Mouse (Mus musculus) limb, embryonic 10.5 days (tissue): Measurements from ENCODE around the gene Rreb1. TPM values are rescaled to one million over a fixed set of nuclear protein-coding genes. Genes with fewer than 3 reads are reported as not detected.

Source experiments
- DNase-seq: peaks from one replicate; pipeline ENCODE4 v3.0.0-alpha.2; 2017; ENCODE audit warnings: low spot score
- H3K27ac ChIP-seq: fragments of 300-500 bp; sonication (generic); 2 replicates; pipeline ENCODE4 v1.5.1; 2016; ENCODE audit warnings: mild to moderate bottlenecking
- H3K27me3 ChIP-seq: fragments of 300-500 bp; sonication (generic); 2 replicates; pipeline ENCODE4 v1.6.1; 2016; ENCODE audit warnings: low read depth, mild to moderate bottlenecking; ENCODE audit not compliant: poor library complexity, severe bottlenecking
- H3K36me3 ChIP-seq: fragments of 300-500 bp; sonication (generic); 2 replicates; pipeline ENCODE4 v1.6.1; 2016; ENCODE audit warnings: mild to moderate bottlenecking, moderate library complexity
- H3K4me1 ChIP-seq: fragments of 300-500 bp; sonication (generic); 2 replicates; pipeline ENCODE4 v1.6.1; 2016
- H3K4me3 ChIP-seq: fragments of 300-500 bp; sonication (generic); 2 replicates; pipeline ENCODE4 v1.5.1; 2016; ENCODE audit warnings: mild to moderate bottlenecking, moderate library complexity
- H3K9me3 ChIP-seq: fragments of 300-500 bp; sonication (generic); replicated peaks from 2 replicates; pipeline ENCODE4 v1.6.1; 2016; ENCODE audit warnings: mild to moderate bottlenecking
- WGBS: fragments of 180-500 bp; shearing (Covaris S2); methylation state at CpG from one replicate; pipeline ENCODE4 v1.1.7; 2016; 5-methylcytosine and 5-hydroxymethylcytosine counted together
- polyA plus RNA-seq: library from polyadenylated mRNA; unstranded; fragments of >200 nt; fragmentation: Nextera tagmentation; extraction: Ambion mirVana; gene quantifications from 2 replicates; pipeline ENCODE4 v1.2.1, GENCODE M21; 2016

The Rreb1 gene
- polyA plus RNA-seq, 1 experiment from 2014 or later = 5.4 TPM

DNA sequence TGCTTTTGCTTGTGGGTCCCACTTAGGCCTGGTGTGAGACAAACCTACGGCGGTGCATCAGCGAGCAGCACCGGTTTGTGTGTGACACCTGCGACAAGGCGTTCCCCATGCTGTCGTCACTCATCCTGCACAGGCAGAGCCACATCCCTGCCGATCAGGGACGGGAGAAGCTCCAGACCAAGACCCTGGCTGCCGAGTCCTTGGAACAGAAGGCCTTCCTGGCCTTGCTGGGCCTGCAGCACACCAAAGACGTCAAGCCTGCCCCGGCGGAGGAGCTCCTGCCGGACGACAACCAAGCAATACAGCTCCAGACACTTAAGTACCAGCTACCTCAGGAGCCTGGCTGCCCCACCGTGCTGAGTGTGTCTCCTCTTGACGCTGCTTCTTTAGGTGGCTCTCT lies 151.3 kb downstream of the Rreb1 start:
- DNase-seq = no peak
- H3K4me3 ChIP-seq = no peak overlapping the region
- WGBS = 91% methylated on average over 17 of the region's 17 CpGs
- no peaks in the 10 kb centered on the region for H3K4me1 ChIP-seq
- H3K9me3 ChIP-seq = no peaks in the 10 kb centered on the region
- no peak overlapping the region for H3K27ac ChIP-seq
- no peaks in the 10 kb centered on the region for H3K27me3 ChIP-seq
- H3K36me3 ChIP-seq = peaks cover 56% of the 10 kb centered on the region

- DNase-seq = no peak
- Histone ChIP-seq H3K36me3 (peaks cover 61% of the 10 kb centered on the region), H3K4me1 (no peaks in the 10 kb centered on the region), H3K9me3 (no peaks in the 10 kb centered on the region), H3K27me3 (no peaks in the 10 kb centered on the region), H3K27ac (no peak overlapping the region), H3K4me3 (no peak overlapping the region)
- 85% methylated on average over 13 of the region's 13 CpGs for WGBS
Observed at GRCm38 (mm10) chr13:37930091-37930490, 151.9 kb downstream of the Rreb1 start.

GRCm38 (mm10) chr13:37930621-37931020 lies 152.4 kb downstream of the Rreb1 start:
- Histone ChIP-seq H3K27me3 (no peaks in the 10 kb centered on the region), H3K4me3 (no peak overlapping the region), H3K27ac (no peak overlapping the region), H3K4me1 (no peaks in the 10 kb centered on the region), H3K9me3 (no peaks in the 10 kb centered on the region), H3K36me3 (peaks cover 63% of the 10 kb centered on the region)
- 95% methylated on average over 23 of the region's 23 CpGs for WGBS
- DNase-seq = no peak

DNA sequence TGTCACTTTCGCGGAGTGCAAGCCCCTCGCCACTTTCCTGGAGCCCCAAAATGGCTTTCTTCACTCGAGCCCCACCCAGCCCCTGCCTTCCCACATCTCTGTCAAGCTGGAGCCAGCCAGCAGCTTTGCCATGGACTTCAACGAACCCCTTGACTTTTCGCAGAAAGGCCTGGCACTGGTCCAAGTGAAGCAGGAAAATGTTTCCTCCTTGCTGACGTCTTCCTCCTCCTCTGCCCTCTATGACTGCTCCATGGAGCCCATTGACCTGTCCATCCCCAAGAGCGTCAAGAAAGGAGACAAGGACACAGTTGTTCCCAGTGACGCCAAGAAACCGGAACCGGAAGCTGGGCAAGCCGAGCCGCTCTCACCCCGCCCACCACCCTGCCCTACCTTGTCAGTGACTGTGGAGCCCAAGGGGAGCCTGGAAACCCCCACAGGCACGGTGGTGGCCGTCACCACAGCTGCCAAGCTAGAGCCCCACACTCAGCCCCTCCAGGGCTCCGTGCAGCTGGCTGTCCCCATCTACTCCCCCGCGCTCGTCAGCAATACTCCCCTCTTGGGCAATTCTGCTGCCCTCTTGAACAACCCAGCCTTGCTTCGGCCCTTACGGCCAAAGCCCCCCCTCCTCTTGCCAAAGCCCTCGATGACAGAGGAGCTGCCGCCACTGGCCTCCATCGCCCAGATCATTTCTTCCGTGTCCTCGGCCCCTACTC lies 153.2 kb downstream of the Rreb1 start:
- no peak overlapping the region for H3K4me3 ChIP-seq

GRCm38 (mm10) chr13:37934075-37934474 lies 155.9 kb downstream of the Rreb1 start:
- no peaks in the 10 kb centered on the region for H3K9me3 ChIP-seq
- no peak overlapping the region for H3K27ac ChIP-seq
- no peaks in the 10 kb centered on the region for H3K27me3 ChIP-seq
- 92% methylated on average over 4 of the region's 4 CpGs for WGBS
- no peak overlapping the region for H3K4me3 ChIP-seq
- no peaks in the 10 kb centered on the region for H3K4me1 ChIP-seq
- H3K36me3 ChIP-seq = peaks cover 66% of the 10 kb centered on the region
- no peak for DNase-seq

More for the DNA sequence above, 153.2 kb downstream of the Rreb1 start:
- no peaks in the 10 kb centered on the region for H3K27me3 ChIP-seq
- no peak overlapping the region for H3K27ac ChIP-seq
- no peaks in the 10 kb centered on the region for H3K9me3 ChIP-seq
- WGBS = 83% methylated on average over 27 of the region's 27 CpGs
- H3K36me3 ChIP-seq = peaks cover 71% of the 10 kb centered on the region
- DNase-seq = no peak
- H3K4me1 ChIP-seq = no peaks in the 10 kb centered on the region

DNA sequence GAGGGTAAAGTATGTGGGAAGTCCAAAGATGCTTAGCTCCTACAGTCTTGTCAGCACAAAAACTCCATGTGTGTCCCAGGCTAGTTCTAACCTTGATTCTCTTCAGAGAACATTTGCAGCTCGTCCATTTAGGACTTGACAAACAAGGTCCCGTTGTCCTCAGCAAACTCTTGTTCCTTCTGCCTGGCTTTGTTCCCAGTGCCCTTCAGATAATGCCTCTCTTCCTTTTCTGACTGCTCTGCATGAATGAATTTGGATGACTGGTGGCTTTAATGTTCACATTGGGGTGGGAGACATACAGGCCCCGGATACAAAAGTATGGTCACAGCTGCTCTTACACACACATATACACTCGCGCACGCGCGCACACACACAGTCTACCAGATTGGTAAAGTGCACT lies 156.7 kb downstream of the Rreb1 start:
- no peak overlapping the region for H3K27ac ChIP-seq
- no peak overlapping the region for H3K4me3 ChIP-seq
- DNase-seq = no peak
- H3K36me3 ChIP-seq = peaks cover 58% of the 10 kb centered on the region
- no peaks in the 10 kb centered on the region for H3K27me3 ChIP-seq
- 95% methylated on average over 8 of the region's 8 CpGs for WGBS
- no peaks in the 10 kb centered on the region for H3K9me3 ChIP-seq
- no peaks in the 10 kb centered on the region for H3K4me1 ChIP-seq

DNA sequence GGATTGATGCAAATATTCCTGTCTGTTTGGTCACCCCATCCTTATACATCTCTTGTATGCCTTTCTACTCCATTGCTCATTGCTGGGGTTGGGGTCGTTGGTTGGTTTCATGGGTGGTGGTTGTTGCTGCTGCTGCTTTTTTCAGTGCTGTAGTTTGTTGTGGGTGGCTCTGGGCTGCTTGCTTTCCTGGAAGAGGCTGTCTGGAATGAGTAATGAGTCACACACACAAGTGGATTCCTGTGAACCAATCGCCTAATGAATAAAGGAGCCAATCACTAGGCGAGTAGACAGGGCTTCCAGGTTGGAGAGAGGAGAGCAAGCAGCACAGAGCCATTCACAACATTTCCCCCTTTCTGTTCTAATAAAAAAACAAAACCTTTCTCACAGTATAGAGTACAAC lies 158.2 kb downstream of the Rreb1 start:
- Histone ChIP-seq H3K36me3 (peaks cover 43% of the 10 kb centered on the region), H3K27ac (no peak overlapping the region), H3K27me3 (no peaks in the 10 kb centered on the region), H3K4me3 (no peak overlapping the region), H3K9me3 (no peaks in the 10 kb centered on the region), H3K4me1 (no peaks in the 10 kb centered on the region)
- WGBS = 82% methylated on average over 3 of the region's 3 CpGs
- DNase-seq = no peak

DNA sequence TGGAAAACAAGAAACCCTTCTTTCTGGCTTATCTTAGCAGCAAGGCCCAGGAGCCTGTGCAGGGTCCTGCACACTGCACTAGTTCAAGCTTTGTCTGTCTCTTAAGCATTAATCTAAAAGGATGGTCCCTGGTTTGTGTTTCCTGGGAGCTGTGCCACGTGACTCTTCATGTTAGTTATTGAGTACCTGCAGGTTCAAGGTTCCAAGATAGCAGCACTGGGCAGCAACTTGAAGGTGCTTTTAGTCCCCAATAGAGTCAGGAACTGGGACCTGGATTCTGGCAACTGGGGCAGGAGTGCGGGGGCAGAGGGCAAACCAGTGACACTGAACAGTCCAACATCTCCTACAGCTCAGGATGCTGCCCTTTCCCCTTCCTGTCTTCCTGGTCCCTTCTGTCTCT lies 162.0 kb downstream of the Rreb1 start:
- Histone ChIP-seq H3K27me3 (no peaks in the 10 kb centered on the region), H3K9me3 (no peaks in the 10 kb centered on the region)
- 97% methylated on average over 2 of the region's 2 CpGs for WGBS

GRCm38 (mm10) chr13:37940649-37941048 lies 162.4 kb downstream of the Rreb1 start:
- no peak for DNase-seq
- no peaks in the 10 kb centered on the region for H3K9me3 ChIP-seq
- H3K27ac ChIP-seq = no peak overlapping the region
- peaks cover 12% of the 10 kb centered on the region for H3K36me3 ChIP-seq
- WGBS = 84% methylated on average over 5 of the region's 5 CpGs
- no peaks in the 10 kb centered on the region for H3K4me1 ChIP-seq
- no peak overlapping the region for H3K4me3 ChIP-seq
- H3K27me3 ChIP-seq = no peaks in the 10 kb centered on the region

More for the DNA sequence above, 162.0 kb downstream of the Rreb1 start:
- Histone ChIP-seq H3K36me3 (peaks cover 14% of the 10 kb centered on the region), H3K4me3 (no peak overlapping the region), H3K27ac (no peak overlapping the region), H3K4me1 (no peaks in the 10 kb centered on the region)
- DNase-seq = no peak

GRCm38 (mm10) chr13:37941138-37941645 lies 163.0 kb downstream of the Rreb1 start:
- DNase-seq = no peak
- peaks cover 7% of the 10 kb centered on the region for H3K36me3 ChIP-seq
- no peaks in the 10 kb centered on the region for H3K9me3 ChIP-seq
- H3K4me3 ChIP-seq = no peak overlapping the region
- H3K4me1 ChIP-seq = no peaks in the 10 kb centered on the region
- H3K27ac ChIP-seq = no peak overlapping the region
- WGBS = 83% methylated on average over 5 of the region's 5 CpGs
- H3K27me3 ChIP-seq = no peaks in the 10 kb centered on the region

- Histone ChIP-seq H3K4me1 (no peaks in the 10 kb centered on the region), H3K4me3 (no peak overlapping the region), H3K36me3 (peaks cover 6% of the 10 kb centered on the region), H3K27ac (no peak overlapping the region), H3K9me3 (no peaks in the 10 kb centered on the region), H3K27me3 (no peaks in the 10 kb centered on the region)
- 78% methylated on average over 17 of the region's 17 CpGs for WGBS
- no peak for DNase-seq
Observed at GRCm38 (mm10) chr13:37941950-37942886, 164.0 kb downstream of the Rreb1 start.

DNA sequence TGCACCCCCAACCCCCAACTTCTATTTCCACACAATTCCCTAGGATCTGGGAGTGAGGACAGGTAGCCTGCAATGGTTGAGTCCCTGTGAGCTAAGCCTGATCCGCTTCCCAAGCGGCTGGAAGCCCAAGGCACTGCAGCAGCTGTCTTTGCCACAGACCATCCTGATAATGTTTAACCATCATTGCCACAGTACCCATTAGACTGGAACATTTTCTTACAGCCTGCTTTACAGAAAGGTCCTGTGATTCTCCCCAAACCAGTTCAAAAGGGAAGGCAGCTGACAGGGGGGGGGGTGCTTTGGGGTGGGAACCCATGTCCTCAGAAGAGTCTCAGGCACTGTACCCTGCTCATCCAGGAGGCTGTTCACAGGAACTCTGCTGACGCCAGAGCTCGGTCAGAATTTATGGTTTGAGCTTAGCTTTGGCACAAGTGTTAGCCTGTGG lies 164.7 kb downstream of the Rreb1 start:
- H3K36me3 ChIP-seq = peaks cover 12% of the 10 kb centered on the region
- no peaks in the 10 kb centered on the region for H3K9me3 ChIP-seq
- 73% methylated on average over 4 of the region's 4 CpGs for WGBS
- H3K27ac ChIP-seq = no peak overlapping the region
- DNase-seq = no peak
- H3K4me3 ChIP-seq = no peak overlapping the region
- no peaks in the 10 kb centered on the region for H3K4me1 ChIP-seq
- H3K27me3 ChIP-seq = no peaks in the 10 kb centered on the region

- WGBS = 78% methylated on average over 3 of the region's 3 CpGs
- no peak for DNase-seq
- H3K36me3 ChIP-seq = peaks cover 17% of the 10 kb centered on the region
- no peaks in the 10 kb centered on the region for H3K4me1 ChIP-seq
- H3K9me3 ChIP-seq = no peaks in the 10 kb centered on the region
- no peak overlapping the region for H3K4me3 ChIP-seq
- H3K27me3 ChIP-seq = no peaks in the 10 kb centered on the region
- H3K27ac ChIP-seq = no peak overlapping the region
Observed at GRCm38 (mm10) chr13:37943466-37943865, 165.3 kb downstream of the Rreb1 start.
